Mouse (Mus musculus): ENCODE results near the gene Xiap. TPM values are rescaled to one million over a fixed set of nuclear protein-coding genes. Genes with fewer than 3 reads are reported as not detected.

Gene Xiap
- polyA plus RNA-seq, 1 experiment from 2014 or later = 10.9 TPM

DNA sequence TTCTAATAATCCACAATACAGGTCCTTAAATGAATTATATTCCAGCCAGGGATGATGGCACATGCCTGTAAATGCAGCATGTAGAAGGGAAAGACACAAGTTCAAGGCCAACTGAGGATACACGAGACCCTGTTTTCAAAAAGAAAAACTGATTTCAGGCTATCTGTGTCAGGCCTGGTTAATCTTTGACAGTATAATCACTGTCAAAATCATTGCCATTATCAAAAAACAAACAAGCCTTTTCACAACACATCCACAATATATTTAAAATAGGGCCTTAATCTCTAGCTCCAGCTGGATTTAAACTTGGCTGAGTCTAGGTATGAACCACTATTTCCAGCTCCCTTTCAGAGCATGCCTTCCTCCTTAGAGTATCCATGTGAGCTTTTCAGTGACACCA, 51.1 kb downstream of the Xiap start:
- peaks cover 11% of the 10 kb centered on the region for H3K36me3 ChIP-seq
- WGBS = 80% methylated on average over 1 of the region's 1 CpGs
- ATAC-seq (ENCODE audit: low FRiP score) = no peak
- H3K4me3 ChIP-seq = no peak overlapping the region
- H3K27ac ChIP-seq = no peak overlapping the region
- H3K4me2 ChIP-seq = no peak overlapping the region
- no peak overlapping the region for H3K9ac ChIP-seq
- no peaks in the 10 kb centered on the region for H3K27me3 ChIP-seq
- H3K9me3 ChIP-seq = no peaks in the 10 kb centered on the region
- no peaks in the 10 kb centered on the region for H3K4me1 ChIP-seq (replicated peaks)

DNA sequence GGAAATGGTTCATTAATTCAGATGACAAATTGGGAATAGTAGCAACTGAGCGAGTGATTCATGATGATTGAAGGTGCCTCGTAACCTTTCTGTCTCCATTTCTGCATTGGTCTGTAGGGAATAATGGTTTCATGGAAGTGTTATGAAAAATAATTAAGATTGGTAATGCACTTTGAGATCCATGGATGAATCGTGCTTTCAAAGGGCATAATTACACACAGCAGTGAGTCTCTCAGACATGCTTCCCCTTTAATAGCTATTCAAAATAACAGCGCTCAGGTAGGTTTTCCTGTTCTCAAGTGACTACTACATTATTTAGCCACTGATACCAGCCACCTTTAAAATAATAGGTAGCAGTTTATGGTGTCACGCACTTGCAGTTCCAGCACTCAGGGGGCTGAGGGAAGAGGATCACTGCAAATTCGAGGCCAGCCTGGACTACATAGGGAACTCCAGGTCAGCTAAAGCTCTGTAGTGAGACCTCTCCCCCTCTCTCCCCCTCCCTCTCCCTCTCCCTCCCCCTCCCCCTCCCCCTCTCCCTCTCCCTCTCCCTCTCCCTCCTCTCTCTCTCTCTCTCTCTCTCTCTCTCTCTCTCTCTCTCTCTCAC, 60.1 kb downstream of the Xiap start:
- no peaks in the 10 kb centered on the region for H3K9me3 ChIP-seq
- H3K4me1 ChIP-seq (replicated peaks) = no peaks in the 10 kb centered on the region
- H3K27ac ChIP-seq = no peak overlapping the region
- WGBS = 67% methylated on average over 6 of the region's 6 CpGs
- H3K4me3 ChIP-seq = no peak overlapping the region
- H3K27me3 ChIP-seq = no peaks in the 10 kb centered on the region
- H3K9ac ChIP-seq = no peak overlapping the region
- ATAC-seq (ENCODE audit: low FRiP score) = no peak
- H3K4me2 ChIP-seq = no peak overlapping the region
- no peaks in the 10 kb centered on the region for H3K36me3 ChIP-seq

DNA sequence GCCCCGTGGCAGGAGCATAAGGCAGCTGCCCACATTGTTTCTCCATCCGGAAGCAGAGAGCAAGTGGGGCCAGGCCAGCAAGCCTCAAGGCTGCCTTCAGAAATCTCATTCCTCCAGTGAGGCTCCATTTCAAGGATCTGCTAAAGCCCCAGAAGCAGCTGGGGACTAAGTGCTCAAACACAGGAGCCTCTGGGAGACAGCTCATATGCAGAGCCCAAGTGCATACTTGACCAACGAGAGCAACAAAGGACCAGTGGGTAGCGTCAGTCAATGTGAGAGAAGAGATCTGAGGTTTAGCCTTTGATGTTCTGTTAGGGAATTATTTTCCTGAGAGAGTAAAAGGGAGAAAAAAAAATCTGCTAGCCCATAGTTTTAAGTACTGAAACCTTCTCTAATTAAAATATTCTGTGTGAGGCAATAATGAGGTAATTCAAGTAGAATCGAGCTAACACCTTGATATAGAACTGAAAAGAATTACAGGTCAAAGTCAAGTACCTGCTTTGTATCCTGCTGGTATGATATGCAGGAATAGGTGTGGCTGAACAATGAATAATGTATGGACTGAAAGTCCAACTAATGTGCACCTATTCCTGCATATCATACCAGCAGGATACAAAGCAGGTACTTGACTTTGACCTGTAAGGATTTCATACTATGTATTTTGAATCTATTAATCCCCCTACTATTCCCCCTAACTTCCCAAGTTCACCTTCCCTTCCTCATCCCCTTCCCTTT, 65.7 kb downstream of the Xiap start:
- WGBS = 77% methylated on average over 5 of the region's 5 CpGs
- H3K9ac ChIP-seq = no peak overlapping the region
- H3K27me3 ChIP-seq = no peaks in the 10 kb centered on the region
- no peak overlapping the region for H3K27ac ChIP-seq
- no peaks in the 10 kb centered on the region for H3K4me1 ChIP-seq (replicated peaks)
- H3K36me3 ChIP-seq = no peaks in the 10 kb centered on the region
- no peak overlapping the region for H3K4me3 ChIP-seq
- H3K4me2 ChIP-seq = no peak overlapping the region
- peaks cover 4% of the 10 kb centered on the region for H3K9me3 ChIP-seq
- no peak for ATAC-seq (ENCODE audit: low FRiP score)

DNA sequence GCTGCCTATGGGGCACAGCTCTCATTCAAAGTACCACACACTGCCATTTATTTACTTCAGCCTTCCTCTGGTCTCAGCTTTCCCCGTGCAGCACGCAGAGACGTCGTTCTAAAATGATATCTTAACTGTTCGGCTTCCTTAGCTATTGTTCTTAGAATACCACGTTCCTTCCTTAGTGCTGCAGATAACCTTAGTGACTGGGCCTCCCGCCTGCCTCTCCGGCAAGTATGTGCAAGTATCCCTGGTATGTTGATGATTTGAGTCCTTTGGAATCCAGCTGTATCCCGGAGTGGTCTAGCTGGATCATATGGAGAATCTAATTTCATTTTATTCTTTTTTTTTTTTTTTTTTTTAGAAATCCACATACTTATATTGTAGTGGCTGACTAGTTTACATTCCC, 80.4 kb downstream of the Xiap start:
- no peak overlapping the region for H3K4me2 ChIP-seq
- no peak overlapping the region for H3K4me3 ChIP-seq
- 74% methylated on average over 9 of the region's 9 CpGs for WGBS
- no peak for ATAC-seq (ENCODE audit: low FRiP score)
- H3K9me3 ChIP-seq = no peaks in the 10 kb centered on the region
- H3K27ac ChIP-seq = no peak overlapping the region
- H3K9ac ChIP-seq = no peak overlapping the region
- H3K36me3 ChIP-seq = no peaks in the 10 kb centered on the region
- H3K4me1 ChIP-seq (replicated peaks) = no peaks in the 10 kb centered on the region
- no peaks in the 10 kb centered on the region for H3K27me3 ChIP-seq

DNA sequence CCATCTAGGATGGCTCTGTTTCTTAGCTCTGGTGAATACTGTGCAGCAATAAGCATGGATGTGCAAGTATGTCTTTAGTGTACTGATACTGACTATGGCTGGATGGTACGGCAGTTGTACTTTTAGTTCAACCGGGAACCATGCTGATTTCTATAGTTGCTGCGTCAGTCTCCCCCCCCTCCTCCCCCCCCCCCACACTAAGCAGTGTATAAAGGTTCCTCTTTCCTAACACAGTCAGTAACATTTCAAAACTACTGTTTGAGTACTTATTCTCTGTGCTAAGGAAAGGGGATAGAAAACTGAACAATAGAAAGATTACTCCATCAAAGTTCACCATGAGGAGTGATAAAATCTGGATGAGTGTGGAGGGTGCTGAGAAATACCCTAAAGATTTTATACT, 83.1 kb downstream of the Xiap start:
- Histone ChIP-seq H3K4me1 (replicated peaks) (no peaks in the 10 kb centered on the region), H3K4me3 (no peak overlapping the region), H3K27me3 (no peaks in the 10 kb centered on the region), H3K27ac (no peak overlapping the region), H3K9ac (no peak overlapping the region), H3K4me2 (no peak overlapping the region), H3K9me3 (no peaks in the 10 kb centered on the region), H3K36me3 (no peaks in the 10 kb centered on the region)
- 85% methylated on average over 3 of the region's 3 CpGs for WGBS
- no peak for ATAC-seq (ENCODE audit: low FRiP score)

DNA sequence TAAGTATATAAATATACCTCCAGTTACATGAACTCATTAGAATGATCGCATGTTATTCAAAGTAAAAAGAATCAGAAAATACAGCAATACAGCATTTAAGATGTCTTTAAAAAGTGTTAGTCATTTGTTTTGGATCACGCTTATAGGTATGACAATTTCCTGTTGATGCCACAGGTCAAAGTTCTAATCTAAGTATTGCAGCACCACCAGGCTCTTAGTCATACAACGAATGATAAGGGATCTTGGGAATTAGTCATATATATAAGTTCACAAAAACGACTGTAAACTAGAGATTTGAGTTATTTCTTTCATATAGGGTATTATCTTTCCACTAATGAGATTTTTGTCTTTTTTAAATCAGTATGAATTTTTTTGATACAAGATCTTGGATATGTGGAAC, 84.5 kb downstream of the Xiap start:
- Histone ChIP-seq H3K27me3 (no peaks in the 10 kb centered on the region), H3K4me2 (no peak overlapping the region), H3K9me3 (no peaks in the 10 kb centered on the region), H3K4me1 (replicated peaks) (no peaks in the 10 kb centered on the region), H3K4me3 (no peak overlapping the region), H3K36me3 (no peaks in the 10 kb centered on the region), H3K27ac (no peak overlapping the region), H3K9ac (no peak overlapping the region)
- no peak for ATAC-seq (ENCODE audit: low FRiP score)
- WGBS = 89% methylated on average over 4 of the region's 4 CpGs

DNA sequence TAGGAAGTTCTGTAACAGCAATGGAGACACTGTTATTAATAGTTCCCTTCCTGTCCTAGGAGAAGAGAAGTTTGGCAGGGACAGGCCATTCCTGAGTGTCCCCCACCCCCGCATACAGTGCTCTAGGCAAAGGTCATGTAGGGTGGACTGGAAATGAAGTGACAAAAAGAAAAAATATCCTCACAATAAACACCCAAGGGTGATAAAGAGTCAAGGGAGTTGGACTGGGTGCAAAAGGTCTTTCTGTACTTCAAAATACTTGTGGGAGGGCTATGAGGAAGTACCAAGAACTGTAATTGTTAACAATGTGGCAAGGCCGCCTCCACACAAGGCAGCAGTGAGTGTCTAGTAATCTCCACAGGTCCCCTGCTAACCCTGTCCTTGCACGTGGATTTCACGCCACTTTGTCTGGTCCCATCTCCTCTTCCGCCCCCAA, 88.6 kb downstream of the Xiap start:
- no peak overlapping the region for H3K27ac ChIP-seq

DNA sequence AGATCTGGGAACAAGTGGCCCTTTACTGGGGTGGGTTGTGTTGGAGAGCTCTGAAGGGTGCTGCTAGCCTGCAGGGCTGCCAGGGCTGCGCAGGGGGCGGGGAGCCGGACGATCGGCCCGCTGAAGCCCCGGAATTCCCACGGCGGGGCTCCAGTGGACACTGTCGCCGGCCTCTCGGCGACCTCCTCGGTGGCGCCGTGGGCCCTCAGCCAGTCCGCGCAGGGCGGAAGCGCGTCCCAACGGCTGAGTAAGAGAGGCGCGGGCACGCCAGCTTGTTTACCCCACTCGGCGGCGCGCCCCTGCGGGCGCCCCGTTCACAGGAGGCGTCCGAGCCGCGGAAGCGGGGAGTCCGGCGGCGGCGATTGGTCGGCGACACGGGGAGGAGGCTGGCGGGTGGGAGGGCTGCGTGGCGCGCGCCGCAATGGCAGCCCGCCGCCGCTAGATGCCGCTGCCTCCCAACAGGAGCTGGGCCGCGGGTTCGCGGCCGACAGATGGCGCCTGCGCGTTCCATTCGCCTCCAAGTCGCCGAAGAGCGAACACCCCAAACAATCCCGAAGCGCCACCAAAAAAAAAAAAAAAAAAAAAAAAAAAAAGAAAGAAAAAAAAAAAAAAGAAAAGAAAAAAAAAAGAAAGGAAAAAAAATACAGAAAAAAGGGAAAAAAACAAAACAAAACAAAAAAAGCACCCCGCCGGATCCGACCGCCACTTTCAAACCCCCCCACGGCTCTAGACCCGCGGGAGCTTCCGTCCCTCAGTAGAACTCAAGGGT, 89.5 kb downstream of the Xiap start, which contains the start of gene Stag2:
Gene Stag2 (plus strand): TSS at position 530 of the 769 bp plus-strand sequence.
- Histone ChIP-seq H3K4me1 (replicated peaks) (peaks cover 6% of the 10 kb centered on the region), H3K27me3 (no peaks in the 10 kb centered on the region), H3K27ac (peak within 1 kb of the TSS; percentile 99), H3K36me3 (no peaks in the 10 kb centered on the region), H3K4me3 (peak within 1 kb of the TSS; percentile 57), H3K4me2 (peak within 1 kb of the TSS; percentile 50), H3K9me3 (no peaks in the 10 kb centered on the region), H3K9ac (peak within 1 kb of the TSS; percentile 90)
- peak; percentile 79 for ATAC-seq (ENCODE audit: low FRiP score)
- 10% methylated on average over 74 of the region's 76 CpGs for WGBS

More for the DNA sequence above, 88.6 kb downstream of the Xiap start:
- no peak overlapping the region for H3K4me3 ChIP-seq
- H3K27me3 ChIP-seq = no peaks in the 10 kb centered on the region
- H3K4me2 ChIP-seq = peak overlapping the region; percentile 48
- no peaks in the 10 kb centered on the region for H3K9me3 ChIP-seq
- 0 out of 2 replicates have a peak, but pooled peaks cover 2% of the 10 kb centered on the region for H3K4me1 ChIP-seq (replicated peaks)
- 66% methylated on average over 5 of the region's 5 CpGs for WGBS
- no peak overlapping the region for H3K9ac ChIP-seq
- no peaks in the 10 kb centered on the region for H3K36me3 ChIP-seq
- no peak for ATAC-seq (ENCODE audit: low FRiP score)

DNA sequence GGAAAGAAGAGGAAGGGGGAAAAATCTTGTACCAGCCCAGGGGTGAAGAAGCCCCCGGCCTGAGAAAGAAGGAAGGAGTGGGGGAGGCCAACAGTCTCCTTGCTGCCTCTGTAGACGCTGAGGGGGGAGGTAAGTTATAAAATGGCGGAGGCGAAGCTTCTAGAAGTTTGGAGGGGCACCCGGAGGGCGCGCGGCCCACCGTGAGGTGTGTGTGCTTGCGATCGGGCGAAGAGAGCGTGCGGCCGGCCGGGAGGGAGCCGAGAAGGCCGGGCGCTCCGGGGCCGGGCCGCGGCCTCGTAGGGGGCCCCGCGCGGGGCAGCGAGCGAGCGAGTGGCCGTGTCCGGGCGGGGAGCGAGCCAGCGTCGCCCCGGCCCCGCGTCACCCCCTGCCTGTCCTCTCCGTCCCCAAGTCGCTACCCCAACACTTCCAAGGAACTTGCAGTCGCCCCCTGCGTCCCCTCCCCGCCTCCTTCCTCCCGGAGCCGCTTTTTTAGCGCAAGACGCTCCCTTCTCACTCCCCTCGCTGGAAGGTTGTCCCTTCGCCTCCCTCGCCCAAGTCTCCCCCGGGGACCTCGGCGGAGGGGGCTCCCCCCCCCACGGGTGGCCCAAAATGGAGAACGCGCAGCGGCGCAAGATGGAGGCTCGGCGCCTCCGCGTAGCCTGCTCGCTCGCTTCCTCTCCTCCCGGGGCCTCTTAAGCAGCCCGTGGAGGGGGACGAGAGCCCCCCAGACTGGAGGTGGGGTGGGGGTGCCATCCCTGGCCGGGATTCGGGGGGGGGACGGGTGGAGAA, 90.3 kb downstream of the Xiap start:
- H3K4me1 ChIP-seq (replicated peaks) = peaks cover 6% of the 10 kb centered on the region
- no peaks in the 10 kb centered on the region for H3K9me3 ChIP-seq
- H3K36me3 ChIP-seq = no peaks in the 10 kb centered on the region
- H3K27ac ChIP-seq = peak overlapping the region; percentile 99
- H3K4me3 ChIP-seq = peak overlapping the region; percentile 57
- no peaks in the 10 kb centered on the region for H3K27me3 ChIP-seq
- peak; percentile 67 for ATAC-seq (ENCODE audit: low FRiP score)
- H3K4me2 ChIP-seq = peak overlapping the region; percentile 50
- WGBS = 15% methylated on average over 21 of the region's 71 CpGs
- H3K9ac ChIP-seq = peak overlapping the region; percentile 90

DNA sequence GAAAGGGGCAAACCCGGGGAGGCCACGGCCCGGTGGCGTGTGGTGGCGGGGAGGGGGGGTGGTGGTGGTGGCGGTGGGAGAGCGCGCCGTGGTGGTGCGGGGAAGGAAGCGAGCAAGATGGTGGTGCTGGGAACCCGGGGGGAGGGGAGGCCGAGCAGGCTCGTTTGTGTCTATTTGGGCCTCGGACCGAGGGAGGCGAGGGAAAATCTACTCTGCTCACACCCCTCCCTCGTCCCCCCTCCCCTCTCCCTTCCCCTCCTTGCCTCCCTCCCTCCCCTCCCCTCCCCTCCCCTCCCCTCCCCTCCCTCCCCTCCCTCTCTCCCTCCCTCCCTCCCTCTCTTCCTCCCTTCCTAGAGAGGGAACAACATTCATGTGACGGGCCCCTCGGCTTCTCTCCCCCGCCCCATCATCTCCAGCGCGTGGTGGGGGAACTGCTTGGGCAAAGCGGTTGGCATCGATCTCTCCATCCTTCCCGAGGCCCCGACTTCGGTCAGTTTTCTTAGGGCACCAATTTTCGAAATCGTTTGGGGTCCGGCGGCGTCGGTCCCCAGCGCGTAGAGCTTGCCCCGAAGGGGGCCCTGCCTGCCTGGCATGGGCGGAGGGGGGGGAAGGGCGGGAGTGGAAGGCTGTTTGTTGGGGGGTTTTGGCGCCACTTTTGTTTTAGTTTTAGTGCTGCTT, 91.0 kb downstream of the Xiap start:
- peak overlapping the region; percentile 57 for H3K4me3 ChIP-seq
- peak overlapping the region; percentile 99 for H3K27ac ChIP-seq
- 19% methylated on average over 26 of the region's 40 CpGs for WGBS
- H3K9me3 ChIP-seq = no peaks in the 10 kb centered on the region
- H3K27me3 ChIP-seq = no peaks in the 10 kb centered on the region
- H3K4me1 ChIP-seq (replicated peaks) = peaks cover 6% of the 10 kb centered on the region
- H3K9ac ChIP-seq = peak overlapping the region; percentile 90
- ATAC-seq (ENCODE audit: low FRiP score) = peak; percentile 89
- H3K36me3 ChIP-seq = no peaks in the 10 kb centered on the region
- peak overlapping the region; percentile 54 for H3K4me2 ChIP-seq

DNA sequence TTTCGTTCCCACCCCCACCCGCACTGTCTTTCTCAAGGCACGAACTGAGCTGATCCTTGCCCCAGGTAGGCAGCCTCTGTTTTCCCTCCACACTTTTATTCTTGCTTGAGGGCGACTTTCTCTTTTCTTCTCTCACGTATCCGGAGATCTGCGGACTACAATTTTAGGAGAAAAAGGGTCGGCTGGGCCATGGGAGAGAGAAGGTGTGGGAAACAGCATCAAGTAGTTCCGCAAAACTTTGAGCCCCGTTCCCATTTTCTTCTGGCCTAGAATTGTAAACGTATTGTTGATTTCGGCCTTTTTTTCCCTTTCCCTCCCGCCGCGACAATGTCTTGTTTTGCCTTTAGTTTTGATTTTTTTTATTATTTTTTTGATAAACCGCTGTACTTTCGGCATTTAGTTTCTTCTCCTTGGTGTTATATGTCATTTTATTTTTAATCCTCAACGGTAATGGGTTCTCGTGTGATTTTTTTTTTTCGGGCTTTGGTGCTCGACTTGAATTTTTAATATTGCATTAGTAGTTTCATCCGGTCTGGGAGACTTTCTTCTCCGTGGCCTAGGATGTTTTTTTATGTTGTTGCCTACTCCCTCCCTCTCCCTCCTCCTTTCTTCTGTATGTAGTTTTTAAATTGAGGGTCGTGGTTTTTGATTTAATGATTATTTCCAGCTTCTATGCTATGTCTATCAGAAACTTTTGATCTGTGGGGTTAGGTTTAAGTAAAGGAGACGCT, 91.7 kb downstream of the Xiap start:
- no peaks in the 10 kb centered on the region for H3K36me3 ChIP-seq
- H3K9me3 ChIP-seq = no peaks in the 10 kb centered on the region
- ATAC-seq (ENCODE audit: low FRiP score) = no peak
- H3K4me1 ChIP-seq (replicated peaks) = peaks cover 6% of the 10 kb centered on the region
- H3K4me3 ChIP-seq = peak overlapping the region; percentile 57
- no peaks in the 10 kb centered on the region for H3K27me3 ChIP-seq
- H3K27ac ChIP-seq = peak overlapping the region; percentile 88
- H3K9ac ChIP-seq = peak overlapping the region; percentile 70
- H3K4me2 ChIP-seq = peak overlapping the region; percentile 54
- WGBS = 13% methylated on average over 25 of the region's 25 CpGs

Measured in hindbrain, embryonic 13.5 days (tissue).